Mouse (Mus musculus): Measurements from ENCODE around the gene Pdzd2.

The Pdzd2 gene

GRCm38 (mm10) chr15:12481261-12481660 is 258.5 kb downstream of the Pdzd2 start:
- no peak for DNase-seq (ENCODE audit: low read depth, low spot score)

GRCm38 (mm10) chr15:12480369-12480768 is 259.4 kb downstream of the Pdzd2 start:
- DNase-seq (ENCODE audit: low read depth, low spot score): no peak

GRCm38 (mm10) chr15:12479326-12479725 is 260.4 kb downstream of the Pdzd2 start:
- peak; percentile 14 for DNase-seq (ENCODE audit: low read depth, low spot score)

- no peak for DNase-seq (ENCODE audit: low read depth, low spot score)
Observed at GRCm38 (mm10) chr15:12473596-12473995, 266.1 kb downstream of the Pdzd2 start.

- no peak for DNase-seq (ENCODE audit: low read depth, low spot score)
Observed at GRCm38 (mm10) chr15:12472646-12473045, 267.1 kb downstream of the Pdzd2 start.

- DNase-seq (ENCODE audit: low read depth, low spot score): no peak
Observed at GRCm38 (mm10) chr15:12470900-12471838, 268.6 kb downstream of the Pdzd2 start.

- DNase-seq (ENCODE audit: low read depth, low spot score): no peak
Observed at GRCm38 (mm10) chr15:12468625-12469024, 271.1 kb downstream of the Pdzd2 start.

- DNase-seq (ENCODE audit: low read depth, low spot score): no peak
Observed at GRCm38 (mm10) chr15:12465748-12466147, 274.0 kb downstream of the Pdzd2 start.

GRCm38 (mm10) chr15:12456808-12457207 is 282.9 kb downstream of the Pdzd2 start:
- DNase-seq (ENCODE audit: low read depth, low spot score): no peak

- no peak for DNase-seq (ENCODE audit: low read depth, low spot score)
Observed at GRCm38 (mm10) chr15:12453343-12453742, 286.4 kb downstream of the Pdzd2 start.

GRCm38 (mm10) chr15:12452141-12452995 is 287.4 kb downstream of the Pdzd2 start:
- no peak for DNase-seq (ENCODE audit: low read depth, low spot score)

- no peak for DNase-seq (ENCODE audit: low read depth, low spot score)
Observed at GRCm38 (mm10) chr15:12451448-12451847, 288.3 kb downstream of the Pdzd2 start.

- no peak for DNase-seq (ENCODE audit: low read depth, low spot score)
Observed at GRCm38 (mm10) chr15:12450790-12451189, 288.9 kb downstream of the Pdzd2 start.

- no peak for DNase-seq (ENCODE audit: low read depth, low spot score)
Observed at GRCm38 (mm10) chr15:12449321-12449720, 290.4 kb downstream of the Pdzd2 start.

- DNase-seq (ENCODE audit: low read depth, low spot score): peak; percentile 81
Observed at GRCm38 (mm10) chr15:12447021-12447434, 292.7 kb downstream of the Pdzd2 start.

- no peak for DNase-seq (ENCODE audit: low read depth, low spot score)
Observed at GRCm38 (mm10) chr15:12444551-12444950, 295.2 kb downstream of the Pdzd2 start.

- DNase-seq (ENCODE audit: low read depth, low spot score): peak; percentile 34
Observed at GRCm38 (mm10) chr15:12439351-12439751, 300.4 kb downstream of the Pdzd2 start.

GRCm38 (mm10) chr15:12438691-12439090 is 301.0 kb downstream of the Pdzd2 start:
- no peak for DNase-seq (ENCODE audit: low read depth, low spot score)

- DNase-seq (ENCODE audit: low read depth, low spot score): no peak
Observed at GRCm38 (mm10) chr15:12438081-12438480, 301.6 kb downstream of the Pdzd2 start.

GRCm38 (mm10) chr15:12435910-12436309 is 303.8 kb downstream of the Pdzd2 start:
- DNase-seq (ENCODE audit: low read depth, low spot score): no peak

GRCm38 (mm10) chr15:12433893-12434599 is 305.7 kb downstream of the Pdzd2 start:
- no peak for DNase-seq (ENCODE audit: low read depth, low spot score)

- no peak for DNase-seq (ENCODE audit: low read depth, low spot score)
Observed at GRCm38 (mm10) chr15:12432879-12433278, 306.8 kb downstream of the Pdzd2 start.
